Mouse (Mus musculus): Measurements from ENCODE around the gene Intu.

The Intu gene

DNA sequence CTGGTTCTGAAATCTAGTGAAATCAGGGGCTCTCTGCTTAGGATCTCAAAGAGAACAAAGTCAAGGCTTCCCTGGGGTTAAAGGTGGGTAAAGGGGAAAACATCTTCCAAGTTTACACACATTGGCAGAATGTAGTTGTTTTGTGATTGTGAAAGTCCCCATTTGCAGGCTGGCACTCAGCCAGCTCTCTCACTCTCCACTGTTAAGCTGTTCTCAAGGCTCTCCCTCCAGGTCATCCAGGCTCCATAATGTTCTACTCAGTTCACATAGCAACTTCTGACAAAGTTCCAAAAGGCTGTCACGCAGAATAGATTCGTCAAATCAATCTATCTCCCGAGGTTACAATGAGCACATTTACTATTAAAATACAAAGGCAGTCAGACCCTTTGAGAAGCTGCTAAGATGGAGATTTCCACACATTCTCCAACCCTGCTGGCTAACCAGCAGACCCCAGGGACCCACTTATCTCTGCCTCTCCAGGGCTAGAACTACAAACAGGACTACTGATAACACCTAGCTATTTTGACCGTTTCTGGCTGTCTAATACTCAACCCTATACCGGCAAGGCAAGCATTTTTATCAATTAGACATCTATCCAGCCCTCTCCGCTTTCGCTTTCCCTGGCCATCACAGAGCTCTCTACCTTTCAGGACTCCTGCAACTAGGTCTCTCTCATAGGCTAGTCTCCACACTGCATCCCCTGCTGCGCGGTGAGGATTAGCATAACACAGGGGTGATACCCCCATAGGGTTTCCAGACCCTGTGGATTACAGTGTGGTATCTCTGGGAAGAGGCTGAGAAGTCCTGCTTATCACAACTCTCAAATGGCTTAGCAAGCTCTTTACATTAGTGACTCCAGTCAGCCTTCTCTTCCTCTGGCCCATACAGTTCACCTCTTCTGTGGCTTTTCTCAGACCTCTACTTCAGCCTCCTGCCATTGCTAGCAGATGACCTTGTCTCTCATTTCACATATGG is 2.8 kb upstream of the Intu start:
- DNase-seq = no peak

DNA sequence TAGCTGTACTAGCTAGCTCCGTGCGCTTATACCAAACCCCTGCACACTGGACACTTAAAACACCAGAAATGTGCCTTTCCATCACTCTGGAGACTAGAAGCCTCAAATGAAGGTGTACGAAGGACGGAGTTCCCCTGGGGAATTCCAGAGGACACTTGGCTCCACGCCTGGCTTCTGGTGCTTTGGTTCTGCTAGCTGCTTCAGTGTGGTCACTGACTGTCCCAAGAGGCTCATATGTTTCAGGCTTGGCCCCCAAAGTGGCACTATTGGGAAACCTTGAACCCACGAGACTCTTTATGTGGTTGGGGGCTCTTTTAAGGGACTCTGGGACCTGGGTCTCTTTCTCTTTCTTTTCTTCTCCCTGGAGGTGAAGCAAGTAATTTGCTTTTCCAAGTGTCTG is 2.1 kb upstream of the Intu start:
- DNase-seq = no peak

DNA sequence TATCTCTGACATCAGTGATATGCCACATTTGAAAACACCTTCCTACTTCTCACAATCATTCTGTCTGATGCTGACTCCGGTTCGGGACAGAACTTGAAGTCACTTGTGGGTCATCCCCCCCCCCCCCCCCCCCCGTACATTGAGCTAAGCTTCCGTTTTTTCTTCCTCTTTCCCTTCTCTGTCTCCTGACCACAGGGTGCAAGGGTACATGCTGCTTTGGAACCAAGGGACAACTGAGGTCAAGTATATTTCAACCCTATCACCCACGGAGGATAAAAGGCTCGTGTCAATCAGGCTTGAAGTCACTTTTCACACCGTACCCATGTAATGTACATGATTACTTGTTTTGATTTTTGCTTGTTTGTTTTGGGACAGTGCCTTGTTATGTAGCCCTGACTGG is 241 bp upstream of the Intu start:
- no peak for DNase-seq

DNA sequence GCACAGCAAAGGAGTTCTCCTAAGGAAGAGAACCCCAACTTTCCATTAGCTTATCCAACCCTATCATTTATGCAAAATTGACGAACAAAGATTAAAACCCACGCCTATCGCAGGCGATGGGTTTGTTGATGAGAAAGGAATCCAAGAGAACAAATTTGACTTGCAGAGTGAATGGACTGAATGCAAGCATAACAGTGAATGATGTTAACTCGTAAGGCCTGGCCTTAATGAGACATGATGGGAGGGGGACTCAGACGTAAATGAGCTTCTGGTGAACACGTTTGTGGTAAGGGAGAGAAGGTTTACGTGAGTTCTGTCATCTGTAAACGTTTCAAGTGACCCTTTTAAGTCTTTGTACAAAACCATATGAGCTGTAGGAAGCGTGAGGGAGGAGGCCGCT is 1.2 kb downstream of the Intu start:
- no peak for DNase-seq

DNA sequence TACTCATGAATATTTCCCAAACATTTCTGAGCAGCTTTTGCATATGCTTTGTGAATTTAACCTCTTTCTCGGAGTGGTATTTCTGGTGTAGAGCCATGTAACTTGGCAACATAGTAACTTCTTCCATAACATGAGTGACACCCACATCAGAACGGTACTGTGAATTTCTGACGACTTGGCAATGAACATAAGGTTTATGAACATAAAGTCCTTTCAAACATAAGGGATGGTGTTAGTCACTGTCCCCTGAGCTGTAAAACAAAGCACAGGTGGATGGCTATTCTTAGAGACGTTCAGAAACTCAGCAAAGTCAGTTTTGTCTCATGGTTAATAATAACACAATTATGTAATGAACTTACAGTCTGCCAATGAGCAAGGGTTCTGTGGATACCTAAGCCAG is 3.1 kb downstream of the Intu start:
- DNase-seq = no peak

DNA sequence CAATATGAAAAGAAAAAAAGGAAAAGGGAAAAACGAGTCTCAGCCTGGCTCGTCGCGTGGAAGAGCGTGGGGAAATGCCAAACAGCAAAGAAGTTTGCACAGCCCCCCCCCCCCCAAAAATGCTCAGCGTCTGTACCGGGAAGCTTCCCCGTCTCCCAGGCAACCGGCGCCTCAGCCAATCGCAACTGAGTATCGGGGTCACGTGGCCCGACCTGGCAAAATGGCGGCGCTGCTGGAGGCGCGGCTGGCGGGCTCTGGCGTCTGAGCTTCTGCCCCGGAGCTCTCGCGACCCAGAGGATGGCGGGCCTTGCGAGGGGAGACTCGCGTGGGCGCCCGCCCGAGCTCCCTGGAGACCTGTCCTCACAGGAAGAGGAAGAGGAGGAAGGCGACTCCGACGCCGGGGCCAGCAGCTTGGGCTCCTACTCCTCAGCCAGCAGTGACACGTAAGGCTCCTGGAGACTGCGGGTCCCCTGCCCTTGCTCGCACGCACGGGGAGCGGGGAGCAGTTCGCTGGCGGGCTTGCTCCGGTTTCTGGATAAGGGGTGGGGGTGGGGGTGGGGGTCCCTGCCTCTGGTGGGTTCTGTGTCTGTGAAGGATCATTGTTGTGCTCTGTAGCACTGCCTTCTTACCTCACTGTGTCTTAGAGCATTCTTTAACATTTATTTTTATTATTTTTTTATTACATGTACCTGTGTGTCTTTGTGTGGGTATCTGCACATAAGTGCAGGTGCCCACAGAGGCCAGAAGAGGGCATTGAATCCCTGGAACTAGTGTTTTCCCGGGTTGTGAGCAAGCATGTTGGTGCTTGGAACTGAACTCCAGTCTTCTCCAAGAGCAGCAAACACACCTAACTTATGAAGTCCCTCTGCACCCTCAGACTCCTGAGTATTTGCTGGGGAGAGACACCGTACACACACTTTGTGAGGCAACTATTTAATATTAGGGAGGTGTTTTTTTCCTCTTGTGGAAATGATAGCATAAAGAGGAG is 9.8 kb downstream of the Intu start:
- DNase-seq = peak; percentile 78 to 88

DNA sequence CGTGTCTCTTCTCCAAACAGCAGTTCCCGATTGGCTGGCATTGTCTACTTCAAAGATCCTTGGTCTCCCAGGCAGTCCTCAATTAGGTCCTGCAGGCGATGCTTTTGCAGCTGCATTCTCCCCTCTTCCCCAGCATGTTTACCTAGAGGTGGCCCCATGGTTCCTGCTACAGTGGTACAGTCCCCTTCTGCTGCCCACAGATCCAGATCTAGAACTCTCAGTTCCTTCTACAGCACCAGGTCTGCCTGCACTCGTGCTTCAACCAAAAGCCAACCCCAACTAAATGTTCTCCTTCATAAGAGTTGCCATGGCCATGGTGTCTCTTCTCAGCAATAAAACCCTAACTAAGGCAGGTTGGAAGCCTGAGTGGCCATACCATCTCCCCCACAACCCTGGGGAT is 15.5 kb downstream of the Intu start:
- no peak for DNase-seq

DNA sequence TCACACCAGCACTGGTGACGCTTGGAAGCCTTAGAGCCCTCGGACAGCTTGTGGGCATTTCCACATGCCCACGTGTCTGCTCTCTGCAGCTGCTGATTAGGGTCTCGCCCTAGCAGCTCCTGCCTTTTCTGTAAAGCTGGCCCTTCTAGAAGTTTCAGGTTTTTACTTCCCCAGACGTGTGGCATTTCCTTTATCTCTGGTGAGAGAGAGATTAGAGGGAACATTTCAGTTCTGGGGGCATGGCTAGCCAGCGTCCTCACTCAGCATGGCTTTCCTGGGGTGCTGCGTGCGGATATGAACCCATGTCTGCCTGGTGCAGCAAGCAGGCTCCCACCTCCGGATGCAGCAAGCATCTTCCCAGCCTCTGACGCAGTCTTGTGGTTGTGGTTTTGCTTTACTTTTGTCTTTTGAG is 121.9 kb downstream of the Intu start:
- no peak for DNase-seq

DNA sequence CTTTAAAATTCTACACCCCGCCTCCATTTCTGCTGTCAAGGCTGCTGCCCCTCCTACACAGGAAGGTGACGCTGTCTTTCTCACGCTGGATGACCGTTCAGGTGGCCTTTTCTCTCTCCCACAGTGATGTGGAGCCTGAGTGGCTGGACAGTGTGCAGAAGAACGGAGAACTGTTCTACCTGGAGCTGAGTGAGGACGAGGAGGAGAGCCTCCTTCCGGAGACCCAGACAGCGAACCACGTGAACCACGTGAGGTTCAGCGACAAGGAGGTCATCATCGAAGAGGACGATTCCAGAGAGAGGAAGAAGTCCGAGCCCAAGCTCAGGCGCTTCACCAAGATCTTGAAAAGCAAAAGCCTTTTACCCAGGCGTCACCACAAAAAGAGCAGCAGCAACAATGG is 122.5 kb downstream of the Intu start:
- no peak for DNase-seq

DNA sequence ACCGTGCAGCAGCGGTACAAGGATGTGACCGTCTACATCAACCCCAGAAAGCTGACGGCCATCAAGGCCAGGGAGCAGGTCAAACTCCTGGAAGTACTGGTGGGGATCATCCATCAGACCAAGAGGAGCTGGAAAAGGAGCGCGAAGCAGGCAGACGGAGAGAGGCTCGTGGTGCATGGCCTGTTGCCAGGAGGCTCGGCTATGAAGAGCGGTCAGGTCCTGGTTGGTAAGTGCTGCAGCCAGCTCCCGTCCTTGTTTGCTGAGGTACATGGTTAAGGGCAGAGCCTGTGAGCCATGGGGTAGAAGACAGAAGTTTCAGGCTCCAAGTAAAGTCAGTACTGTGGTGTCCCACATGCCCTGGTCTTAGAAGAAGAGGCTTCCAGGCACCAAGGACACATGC is 122.9 kb downstream of the Intu start:
- no peak for DNase-seq

DNA sequence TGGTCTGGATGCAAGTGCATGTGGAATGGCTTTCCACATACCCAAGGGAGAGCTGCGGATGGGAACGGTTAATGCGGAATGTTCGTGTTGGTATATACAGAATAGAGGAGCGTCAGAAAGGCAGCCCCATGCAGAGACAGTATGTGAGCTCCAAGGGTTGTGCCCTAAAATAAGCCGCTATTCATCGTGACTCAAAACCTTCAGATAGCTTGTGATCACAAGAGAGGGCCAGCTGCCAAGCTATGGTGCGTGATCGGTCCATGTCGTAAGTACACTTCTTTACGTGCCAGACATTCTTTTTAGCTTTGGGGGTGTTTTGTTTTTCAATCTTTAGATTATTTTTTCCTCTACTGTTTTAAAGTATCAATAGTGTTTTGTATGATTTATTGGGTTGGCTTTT is 124.5 kb downstream of the Intu start:
- no peak for DNase-seq

DNA sequence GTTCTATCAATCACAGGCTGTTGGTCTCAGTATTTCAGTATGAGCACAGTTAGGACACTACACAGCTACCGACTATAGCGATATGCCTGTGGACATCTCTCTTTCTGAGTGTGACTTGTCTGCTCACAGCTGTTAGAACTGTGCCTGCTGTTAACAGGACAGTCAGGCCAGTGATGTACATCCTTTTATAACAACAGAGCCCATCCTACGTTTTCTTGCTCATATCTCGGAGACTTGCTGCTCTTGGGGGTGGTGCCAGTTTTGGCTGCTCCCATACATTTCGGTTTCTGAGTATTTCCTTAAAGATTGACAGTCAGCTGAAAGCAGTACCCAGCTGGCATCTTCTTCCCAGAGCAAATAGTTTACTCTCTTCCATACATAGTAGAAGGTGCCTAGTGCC is 125.3 kb downstream of the Intu start:
- no peak for DNase-seq

DNA sequence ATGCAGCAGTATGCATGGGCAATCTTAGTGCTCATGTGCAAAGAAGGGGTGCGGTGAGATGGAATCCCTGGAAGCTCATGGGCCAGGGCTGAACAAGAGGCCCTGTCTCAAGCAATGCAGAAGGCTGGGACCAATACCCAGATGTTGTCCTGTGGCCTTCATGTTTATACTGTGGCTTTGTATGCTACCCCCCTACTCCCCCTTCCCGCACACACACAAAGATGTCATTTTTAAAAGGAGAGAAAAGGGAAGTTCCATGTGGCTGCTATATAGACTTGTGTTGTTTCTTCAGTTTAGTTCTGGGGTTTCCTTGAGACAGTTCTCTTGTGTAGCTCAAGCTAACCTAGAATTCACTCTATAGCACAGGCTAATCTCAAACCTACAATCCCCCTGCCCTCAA is 129.1 kb downstream of the Intu start:
- DNase-seq = no peak

DNA sequence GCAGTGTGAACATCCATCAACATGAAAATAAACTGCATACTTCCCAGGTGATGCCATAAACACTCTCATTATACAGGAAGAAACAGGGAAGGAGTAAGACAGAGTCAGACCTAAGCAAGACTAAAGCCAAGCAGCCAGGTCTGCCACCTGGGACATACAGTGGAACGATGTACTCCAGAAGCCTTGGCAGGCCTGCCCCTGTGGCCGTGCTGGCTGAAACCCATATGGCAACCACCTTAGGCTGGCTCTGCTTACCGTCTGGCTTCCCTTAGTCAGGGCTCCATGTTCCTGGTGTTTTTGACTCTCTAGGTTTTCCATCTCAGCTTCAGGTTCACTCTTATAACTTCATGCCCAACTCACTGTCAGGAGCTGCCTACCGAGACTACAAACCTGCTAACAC is 135.0 kb downstream of the Intu start:
- no peak for DNase-seq

DNA sequence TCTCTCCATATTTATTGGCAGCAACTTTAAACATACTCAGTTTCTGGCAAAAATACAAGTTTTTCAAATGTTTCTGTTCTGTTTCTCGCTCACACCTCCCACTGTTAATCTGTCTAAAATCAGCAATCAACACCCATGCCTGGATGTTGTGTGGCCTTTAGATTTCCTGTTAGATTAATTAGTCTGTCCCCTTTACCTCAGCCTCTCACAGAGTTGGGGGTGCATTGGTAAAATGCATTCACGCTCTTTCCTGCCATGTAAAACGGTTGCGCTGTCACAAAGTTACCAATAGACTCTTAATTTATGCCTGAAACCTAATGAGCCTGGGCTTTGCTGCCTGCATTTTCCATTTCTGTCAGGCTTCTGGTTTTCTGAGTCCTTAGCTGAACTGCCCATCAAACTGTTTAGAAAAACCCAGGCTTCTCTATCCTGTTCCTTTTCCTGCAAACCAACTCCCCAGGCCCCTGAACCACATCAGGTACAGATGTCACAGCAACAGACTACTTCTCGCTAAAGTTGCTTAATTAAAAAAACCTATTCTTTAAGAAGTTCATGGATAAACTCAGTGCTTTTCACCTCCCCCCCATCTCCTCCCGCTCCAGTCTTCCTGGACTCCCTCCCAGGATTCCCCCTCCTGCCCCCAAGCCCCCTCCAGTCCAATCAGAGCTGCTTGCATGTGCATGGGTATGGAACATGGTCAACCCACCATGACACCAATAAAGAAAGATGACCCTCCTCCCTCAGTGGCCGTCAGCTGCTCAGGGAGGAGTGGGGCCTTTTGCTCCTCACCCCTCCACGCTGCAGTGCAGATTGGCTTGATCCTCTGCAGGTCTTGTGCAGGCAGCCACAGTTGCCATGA is 136.0 kb downstream of the Intu start:
- no peak for DNase-seq

DNA sequence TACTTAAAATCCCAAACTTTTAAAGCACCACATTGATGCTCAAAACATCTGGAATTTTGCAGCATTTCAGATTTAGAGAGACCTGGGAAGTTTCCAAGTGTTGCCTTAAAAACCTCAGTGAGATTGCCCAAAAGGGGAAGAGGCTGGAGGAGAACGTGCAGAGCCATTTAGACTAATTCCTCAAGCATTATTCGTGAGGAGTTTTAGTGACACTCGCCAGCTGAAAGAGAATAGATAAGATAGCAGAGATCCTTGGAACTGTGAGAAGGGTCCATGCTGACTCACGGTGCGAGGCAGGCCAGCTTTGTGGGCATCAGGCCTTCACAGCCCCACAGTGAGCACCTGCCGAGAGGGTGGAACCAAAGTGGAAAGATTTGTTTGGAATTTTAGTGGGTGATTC is 137.8 kb downstream of the Intu start:
- DNase-seq = no peak

DNA sequence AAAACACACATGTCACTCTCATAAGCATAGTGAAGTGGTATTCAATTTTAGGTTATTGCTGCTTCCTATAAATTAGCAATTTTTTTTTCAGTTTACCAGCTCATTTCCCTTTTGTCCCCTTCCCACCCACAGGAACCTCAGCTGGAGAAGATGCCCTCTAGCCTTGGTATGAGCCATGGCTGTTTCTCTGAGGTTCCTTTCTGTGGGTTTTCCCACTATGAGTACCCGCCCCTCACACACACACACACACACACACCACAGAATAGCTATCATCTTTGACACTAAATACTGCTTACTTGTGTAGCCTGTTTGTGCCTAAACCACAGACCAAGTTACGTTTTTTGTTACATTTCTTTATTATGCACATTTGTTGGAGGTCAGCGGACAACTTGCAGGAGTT is 138.3 kb downstream of the Intu start:
- no peak for DNase-seq

DNA sequence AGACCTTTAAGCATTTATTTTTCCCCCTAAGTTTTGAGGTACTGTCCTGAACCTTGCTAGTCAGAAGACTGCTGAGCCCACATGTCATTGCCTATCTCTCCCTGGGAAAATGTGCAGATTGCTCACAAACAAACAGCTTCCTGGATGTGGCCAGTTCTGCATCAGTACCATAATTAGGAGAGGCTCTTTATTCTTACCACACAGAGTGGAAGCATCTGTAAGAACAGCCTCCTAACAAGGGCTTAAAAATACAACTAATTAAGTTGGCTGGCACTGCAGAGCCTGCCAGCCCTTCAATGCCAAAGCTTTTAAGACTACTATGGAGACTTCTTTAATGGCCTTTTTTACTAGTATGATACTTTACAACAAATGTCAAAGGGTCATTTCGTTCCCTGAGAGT is 142.4 kb downstream of the Intu start:
- no peak for DNase-seq

DNA sequence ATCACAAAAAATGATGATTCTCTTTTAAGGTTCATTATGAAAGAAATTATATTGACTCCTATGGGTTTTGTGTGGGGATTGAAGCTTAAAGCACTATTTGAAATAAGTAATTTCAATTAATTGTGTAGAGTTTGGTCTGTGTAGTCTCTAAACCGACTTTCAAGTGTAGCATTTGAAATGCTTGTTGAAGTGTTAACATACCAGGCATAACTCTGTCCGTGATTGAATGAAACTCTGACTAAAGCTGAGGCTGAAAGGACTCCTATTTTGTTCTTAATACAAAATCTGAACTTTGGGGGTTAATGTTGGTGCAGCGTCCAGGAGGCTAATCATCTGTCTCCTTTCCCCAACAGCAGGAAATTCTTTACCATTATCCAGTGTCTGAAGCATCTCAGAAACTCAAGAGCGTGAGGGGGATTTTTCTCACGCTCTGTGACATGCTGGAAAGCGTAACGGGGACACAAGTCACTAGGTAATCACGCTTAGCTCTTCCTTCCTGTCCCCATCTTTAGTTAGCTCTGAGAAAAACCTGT is 143.9 kb downstream of the Intu start:
- DNase-seq = no peak

DNA sequence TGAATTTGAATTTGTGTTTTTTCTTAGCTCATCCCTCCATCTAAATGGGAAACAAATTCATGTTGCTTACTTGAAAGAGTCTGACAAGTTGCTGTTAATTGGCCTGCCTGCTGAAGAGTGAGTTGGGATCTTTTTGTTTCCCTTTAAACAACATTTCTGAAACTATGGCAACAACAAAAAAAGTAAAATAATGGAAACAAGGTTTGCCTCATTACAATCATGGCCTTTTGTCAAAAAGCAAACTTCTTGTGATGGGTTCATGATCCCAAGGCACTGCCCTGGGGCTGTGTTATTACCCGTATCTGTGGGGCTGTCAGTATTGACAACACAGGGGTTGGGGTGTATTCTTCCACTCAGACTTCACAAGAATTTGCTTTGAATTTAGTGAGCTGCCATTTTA is 147.8 kb downstream of the Intu start:
- DNase-seq = no peak

DNA sequence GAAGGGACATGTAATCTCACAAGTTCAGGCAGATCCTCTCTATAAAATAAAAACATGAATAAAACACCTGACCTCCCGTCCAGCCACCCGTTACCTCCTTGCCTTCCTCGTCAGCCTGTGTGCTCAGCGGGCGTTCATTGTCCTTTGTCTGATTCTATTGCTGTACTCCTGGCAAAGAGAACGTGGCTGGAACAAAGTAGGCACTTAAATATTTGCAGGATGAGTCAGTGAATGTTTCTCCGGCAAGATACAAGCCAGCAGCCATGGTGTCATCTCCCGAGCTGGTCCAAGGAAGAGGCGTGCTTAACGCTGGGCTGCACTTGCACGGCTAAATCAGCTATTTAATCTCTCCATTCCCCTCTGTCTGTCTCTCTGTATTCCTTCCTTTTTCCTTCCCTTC is 151.3 kb downstream of the Intu start:
- DNase-seq = no peak

DNA sequence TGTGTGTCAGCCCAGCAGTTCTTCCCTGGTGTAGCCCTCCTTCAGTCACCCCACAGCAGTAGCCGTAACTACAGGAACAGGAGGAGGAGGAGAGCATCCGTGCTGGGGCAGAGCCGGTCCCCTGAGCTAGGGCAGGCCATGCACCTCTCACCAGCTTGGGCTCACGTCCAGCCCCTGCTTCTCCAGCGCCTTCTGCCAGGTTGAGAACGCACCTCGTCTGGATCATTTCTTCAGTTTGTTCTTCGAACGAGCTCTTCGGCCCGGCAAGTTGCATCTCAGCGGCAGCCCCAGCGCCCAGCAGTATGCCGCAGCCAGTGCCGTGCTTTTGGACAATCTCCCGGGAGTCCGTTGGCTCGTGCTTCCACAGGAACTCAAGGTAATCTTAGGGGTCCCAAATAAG is 152.1 kb downstream of the Intu start:
- DNase-seq = no peak

Data from spleen, adult 18-20 months (tissue).